Mouse (Mus musculus) spleen, embryonic (tissue): Measurements from ENCODE around the gene Gm10260.

Source experiments
- CTCF ChIA-PET: fragments of 350-600 bp; sonication (Branson Sonifier 250); formaldehyde crosslinking; loops from one replicate; lab custom pipeline; 2022; lab: Charles Lee

Gene Gm10260

GRCm38 (mm10) chr13:97768046-97768682, 7.7 kb upstream of the Gm10260 start:
- CTCF ChIA-PET = no interaction called here

DNA sequence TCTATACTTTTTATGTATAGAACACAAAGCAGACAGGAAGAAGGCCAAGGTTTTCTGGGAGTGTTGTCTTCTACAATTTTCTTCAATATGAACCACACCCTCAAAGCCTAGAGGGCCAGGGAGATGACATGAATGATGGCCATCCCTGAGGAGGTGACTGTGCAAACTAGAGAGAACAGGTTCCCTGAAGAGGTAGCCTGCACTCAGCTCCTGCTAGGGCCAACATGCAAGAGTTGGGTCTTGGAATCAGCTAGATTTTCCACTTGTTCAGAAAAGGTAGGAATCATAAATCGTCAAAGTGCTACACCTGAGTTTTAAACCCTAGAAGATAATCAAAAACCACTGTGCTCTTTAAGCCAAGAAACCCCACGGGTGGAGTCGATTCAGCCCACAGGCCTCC, 6.2 kb upstream of the Gm10260 start:
- CTCF ChIA-PET = no interaction called here

GRCm38 (mm10) chr13:97765913-97766312, 5.5 kb upstream of the Gm10260 start:
- CTCF ChIA-PET = no interaction called here

- CTCF ChIA-PET = no interaction called here
Measured at GRCm38 (mm10) chr13:97764067-97764466, 3.6 kb upstream of the Gm10260 start.

- CTCF ChIA-PET = no interaction called here
Measured at GRCm38 (mm10) chr13:97763436-97763835, 3.0 kb upstream of the Gm10260 start.

- CTCF ChIA-PET = no interaction called here
Measured at GRCm38 (mm10) chr13:97762121-97762520, 1.7 kb upstream of the Gm10260 start.

- CTCF ChIA-PET = no interaction called here
Measured at GRCm38 (mm10) chr13:97757033-97757432, 3.4 kb downstream of the Gm10260 start.

DNA sequence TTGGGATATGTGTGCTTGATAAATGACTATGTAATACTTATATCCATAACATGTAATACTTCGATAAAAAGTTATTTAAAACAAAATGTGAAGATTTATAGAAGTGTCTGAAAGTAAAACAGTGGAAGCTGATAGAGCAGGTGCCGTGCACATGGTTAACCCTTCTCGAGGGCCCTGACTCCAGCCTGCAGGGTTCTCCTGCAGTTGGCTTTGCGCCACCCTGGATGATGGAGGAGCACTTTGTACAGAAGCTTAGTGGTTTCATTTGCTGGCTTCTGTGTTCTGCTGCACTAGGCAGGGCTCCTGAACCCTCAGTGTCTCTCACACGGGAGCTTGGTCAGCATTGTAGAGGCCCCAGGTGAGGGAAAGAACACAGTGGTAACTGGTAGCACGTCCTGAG, 4.3 kb downstream of the Gm10260 start:
- CTCF ChIA-PET = no interaction called here

DNA sequence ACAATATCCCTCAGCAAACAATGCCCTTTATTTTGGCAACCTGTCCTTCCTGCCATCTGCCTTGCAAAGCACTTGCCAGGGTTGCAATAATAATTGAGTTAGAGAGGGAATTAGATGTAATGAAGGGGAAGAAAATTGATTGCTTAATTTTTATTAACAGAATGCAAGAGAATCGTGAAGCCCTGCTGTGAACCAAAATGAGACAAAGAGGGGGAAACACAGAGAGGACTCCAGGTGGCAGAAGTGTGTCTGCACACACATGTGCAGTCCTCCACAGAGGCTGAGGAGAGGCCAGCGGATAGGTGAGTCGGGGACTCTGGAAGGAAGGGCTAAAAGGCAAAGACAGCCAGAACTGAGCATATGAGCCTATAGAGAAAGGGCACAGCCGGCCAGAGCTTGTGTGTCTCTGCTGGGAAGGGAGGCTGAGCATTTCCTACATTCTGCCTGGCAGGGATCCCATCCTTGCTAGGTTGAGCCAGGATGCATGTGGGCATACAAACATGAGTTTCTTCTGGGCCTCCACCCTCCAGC, 9.5 kb downstream of the Gm10260 start:
- CTCF ChIA-PET = no interaction called here

DNA sequence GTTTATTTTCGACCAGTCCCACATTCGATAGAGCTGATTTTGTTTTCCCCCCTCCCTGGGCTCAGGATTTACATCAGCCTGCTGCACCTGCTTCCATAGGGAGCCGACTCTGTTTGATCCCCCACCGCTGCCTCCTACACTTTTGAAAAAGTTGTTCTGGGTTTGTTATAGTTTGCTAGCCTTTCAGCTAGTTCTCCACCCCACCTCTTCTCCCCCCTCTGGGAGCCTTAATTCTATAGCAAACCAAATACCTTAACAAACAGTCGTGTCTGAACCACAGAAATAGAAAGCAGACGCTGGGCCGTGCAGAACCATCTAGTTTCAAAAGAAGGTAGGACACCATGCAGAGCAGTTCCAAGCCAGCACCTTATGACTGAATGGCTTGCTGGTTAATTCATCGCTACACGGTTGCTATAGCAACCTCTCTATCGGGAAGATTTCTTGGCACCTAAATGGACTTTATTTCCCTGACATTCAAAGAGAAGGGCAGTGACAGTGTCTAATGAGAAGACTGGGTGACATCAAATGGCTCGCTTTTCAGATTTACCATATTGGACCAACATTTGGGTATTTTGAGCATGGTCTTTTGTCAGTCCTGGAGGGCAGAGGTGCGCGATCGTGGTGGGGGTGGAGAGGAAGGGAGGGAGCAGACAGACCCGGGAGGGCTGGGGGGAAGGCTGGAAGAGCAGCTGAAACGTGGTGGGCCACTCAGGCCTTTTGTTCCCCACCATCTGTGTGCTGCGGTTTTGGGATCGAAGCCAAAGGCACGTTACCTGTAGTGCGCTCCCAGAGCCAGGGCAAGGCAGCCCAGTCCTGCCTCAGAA, 13.2 kb downstream of the Gm10260 start:
- CTCF ChIA-PET = no interaction called here

GRCm38 (mm10) chr13:97744669-97745068, 15.8 kb downstream of the Gm10260 start:
- CTCF ChIA-PET = no interaction called here

- CTCF ChIA-PET = no interaction called here
Measured at GRCm38 (mm10) chr13:97744036-97744435, 16.4 kb downstream of the Gm10260 start.

- CTCF ChIA-PET = no interaction called here
Measured at GRCm38 (mm10) chr13:97743229-97743988, 17.0 kb downstream of the Gm10260 start.

DNA sequence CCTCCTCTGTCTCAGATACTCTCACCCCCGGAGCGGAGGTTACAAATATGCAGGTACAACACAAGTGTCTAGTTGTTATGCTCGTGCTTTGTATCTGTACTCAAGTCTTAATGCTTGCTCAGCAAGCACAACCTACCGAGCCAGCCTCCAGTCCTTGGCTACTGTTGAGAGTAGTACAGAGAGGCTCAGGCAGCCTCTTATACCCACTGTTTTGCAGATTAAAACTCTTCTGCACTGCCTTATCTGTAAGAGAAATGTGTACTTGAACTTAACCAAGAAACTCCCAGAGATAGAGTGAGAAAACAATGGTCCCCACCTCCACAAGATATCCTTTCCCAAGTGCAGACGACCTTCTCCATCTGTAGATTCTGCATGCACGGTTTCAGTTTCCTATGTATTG, 24.5 kb downstream of the Gm10260 start:
- CTCF ChIA-PET = no interaction called here

GRCm38 (mm10) chr13:97734760-97735159, 25.7 kb downstream of the Gm10260 start:
- CTCF ChIA-PET = no interaction called here

DNA sequence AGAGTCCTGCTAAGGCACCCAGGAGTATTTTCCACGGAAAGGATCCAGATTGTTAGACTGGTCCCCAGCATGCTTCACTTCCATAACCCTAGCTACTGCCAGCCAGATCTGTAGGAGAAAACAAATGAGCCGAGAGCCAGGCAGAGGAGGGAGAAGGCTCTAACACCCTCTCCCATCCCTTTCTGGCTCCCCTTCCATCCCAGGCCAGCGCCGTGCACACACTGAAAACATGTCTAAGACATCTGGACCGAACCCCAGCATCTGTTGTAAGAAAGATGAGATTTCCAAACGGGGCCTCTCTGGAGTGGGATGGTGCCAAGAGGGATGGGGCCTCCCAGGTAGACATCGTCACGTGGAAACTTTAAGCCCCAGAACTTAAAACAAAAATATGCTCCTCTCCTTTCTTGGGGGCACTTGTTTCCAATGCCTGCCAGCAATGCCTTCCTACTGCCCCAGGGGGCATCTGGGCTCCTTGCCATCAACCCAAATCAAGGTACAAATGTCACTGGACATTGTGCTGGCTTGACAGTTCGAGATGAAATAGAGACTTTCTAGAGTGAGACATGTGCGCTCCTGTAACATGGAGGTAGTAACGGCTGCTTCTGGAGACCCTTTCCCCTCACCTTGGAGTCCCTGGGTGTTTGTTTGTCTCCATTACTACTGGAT, 35.1 kb downstream of the Gm10260 start:
- CTCF ChIA-PET = no interaction called here

DNA sequence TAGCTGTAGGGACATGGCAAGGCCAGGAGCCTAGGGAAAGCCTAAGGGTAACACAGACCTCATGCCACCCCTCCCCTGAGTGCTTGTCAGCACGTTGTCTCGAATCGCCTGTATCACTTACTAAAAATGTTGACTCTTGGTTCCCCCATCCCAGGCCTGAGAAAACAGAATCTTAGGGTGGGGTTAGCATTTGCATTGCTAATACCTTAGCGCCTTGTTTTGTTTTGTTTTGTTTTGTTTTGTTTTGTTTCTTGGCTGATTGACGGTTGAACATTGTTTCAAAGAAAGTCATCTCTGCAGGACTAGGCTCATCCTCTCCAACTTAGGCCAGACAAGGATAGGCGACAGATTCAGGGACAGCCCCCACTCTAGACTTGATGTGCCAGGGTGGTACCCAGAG, 35.9 kb downstream of the Gm10260 start:
- CTCF ChIA-PET = no interaction called here

GRCm38 (mm10) chr13:97712506-97713275, 47.7 kb downstream of the Gm10260 start:
- CTCF ChIA-PET = no interaction called here

DNA sequence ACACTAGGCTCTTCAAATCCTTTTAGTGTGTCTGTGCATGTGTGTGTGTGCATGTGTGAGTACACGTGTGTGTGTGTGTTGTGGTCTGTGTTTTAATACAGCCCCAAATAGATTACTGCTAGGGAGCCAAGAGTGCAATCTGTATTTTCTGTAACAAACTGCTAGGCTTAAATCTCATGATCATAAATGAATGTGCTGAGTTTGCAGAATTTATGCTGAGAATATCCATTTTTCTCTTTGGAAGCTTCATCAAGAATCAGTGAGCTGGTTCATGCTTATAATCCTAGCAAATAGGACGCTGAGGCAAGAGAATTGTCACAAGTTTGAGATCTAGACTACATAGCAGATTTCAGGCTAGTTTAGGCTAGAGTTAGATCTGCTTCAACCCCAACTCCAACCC, 48.9 kb downstream of the Gm10260 start:
- CTCF ChIA-PET = no interaction called here
